Mouse (Mus musculus): ENCODE data around the gene Fam166a. TPM values are rescaled to one million over a fixed set of nuclear protein-coding genes. Genes with fewer than 3 reads are reported as not detected.
"Not testable (repeated sequence)": the region's sequence is repeated elsewhere in the genome, so short reads cannot be mapped to it uniquely, and the experiment has no call there.

Gene Fam166a
- total RNA-seq, 2 experiments from 2014 or later = 0.59 TPM; not detected in 1

- peak; percentile 36 to 46 for DNase-seq (ENCODE audit: extremely low spot score in 1 of 2, low spot score in 1 of 2)
Measured at GRCm38 (mm10) chr2:25240723-25241437, 22.3 kb downstream of the Fam166a start.

DNA sequence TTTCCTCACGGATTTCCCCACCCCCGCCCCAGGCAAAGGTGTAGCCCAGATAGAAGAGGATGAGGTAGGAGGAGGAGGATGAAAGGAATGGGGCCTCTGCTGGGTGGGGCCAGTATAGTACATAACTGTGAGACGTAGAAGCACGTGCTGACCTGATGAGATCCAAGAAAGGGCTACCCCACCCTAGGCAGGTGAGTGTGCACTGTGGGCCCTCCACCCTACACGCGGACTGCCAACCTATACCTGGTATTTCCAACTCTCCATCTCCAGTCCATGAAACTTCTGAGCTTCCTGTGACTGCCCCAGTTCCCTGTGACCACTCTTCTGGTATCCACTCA lies 22.9 kb downstream of the Fam166a start:
- no peak for DNase-seq (ENCODE audit: extremely low spot score in 1 of 2, low spot score in 1 of 2)

DNA sequence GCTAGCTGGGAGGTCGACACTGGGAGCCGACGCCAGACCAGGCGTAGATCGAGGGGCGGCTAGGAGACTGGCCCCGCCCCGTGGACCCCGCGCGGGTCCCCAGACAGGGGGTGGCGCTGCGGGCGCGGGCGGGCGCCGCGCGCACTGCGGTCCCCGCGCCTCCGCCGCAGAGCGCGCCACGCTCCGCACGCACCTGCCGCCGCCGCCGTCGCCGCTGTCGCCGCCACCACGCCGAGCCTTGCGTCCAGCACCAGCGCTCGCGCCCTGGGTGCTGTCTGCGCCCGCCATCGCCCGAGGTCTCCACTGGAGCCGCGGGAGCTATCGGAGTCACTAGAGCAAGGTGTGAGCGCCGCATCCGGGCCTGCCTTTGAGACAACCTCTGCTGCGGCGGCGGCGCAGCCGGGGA lies 23.6 kb downstream of the Fam166a start, which contains the start of the genes Rnf208 and Cysrt1:
TSS of gene Rnf208 (plus strand) at position 155 of the 406 bp plus-strand sequence.
TSS of gene Cysrt1 (minus strand) at position 352 of the 406 bp plus-strand sequence.
- peak in 1 of 2 experiments; percentile 44 for DNase-seq (ENCODE audit: extremely low spot score in 1 of 2, low spot score in 1 of 2)

GRCm38 (mm10) chr2:25243342-25243741 lies 24.8 kb downstream of the Fam166a start:
- no peak for DNase-seq (ENCODE audit: extremely low spot score in 1 of 2, low spot score in 1 of 2)

DNA sequence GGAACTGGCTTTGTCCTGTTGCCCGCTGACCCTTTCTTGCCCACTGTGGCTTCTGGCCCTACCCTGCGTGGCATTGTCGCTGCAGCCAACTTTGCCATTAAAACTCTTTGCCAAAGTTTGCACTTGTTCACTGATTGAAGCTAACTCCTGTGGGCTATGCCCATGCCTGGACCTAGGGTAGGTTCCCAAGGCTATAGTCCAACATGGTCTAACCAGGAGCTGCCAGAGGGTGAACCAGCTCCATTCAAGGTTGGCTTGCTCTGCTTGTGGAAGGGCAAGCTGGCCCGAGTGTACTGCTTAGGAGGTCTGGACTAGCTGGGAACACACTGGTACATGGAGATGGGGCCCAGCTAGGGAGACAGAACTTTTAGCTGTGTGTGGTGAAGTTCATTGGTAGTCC lies 25.6 kb downstream of the Fam166a start:
- DNase-seq (ENCODE audit: extremely low spot score in 1 of 2, low spot score in 1 of 2) = no peak

DNA sequence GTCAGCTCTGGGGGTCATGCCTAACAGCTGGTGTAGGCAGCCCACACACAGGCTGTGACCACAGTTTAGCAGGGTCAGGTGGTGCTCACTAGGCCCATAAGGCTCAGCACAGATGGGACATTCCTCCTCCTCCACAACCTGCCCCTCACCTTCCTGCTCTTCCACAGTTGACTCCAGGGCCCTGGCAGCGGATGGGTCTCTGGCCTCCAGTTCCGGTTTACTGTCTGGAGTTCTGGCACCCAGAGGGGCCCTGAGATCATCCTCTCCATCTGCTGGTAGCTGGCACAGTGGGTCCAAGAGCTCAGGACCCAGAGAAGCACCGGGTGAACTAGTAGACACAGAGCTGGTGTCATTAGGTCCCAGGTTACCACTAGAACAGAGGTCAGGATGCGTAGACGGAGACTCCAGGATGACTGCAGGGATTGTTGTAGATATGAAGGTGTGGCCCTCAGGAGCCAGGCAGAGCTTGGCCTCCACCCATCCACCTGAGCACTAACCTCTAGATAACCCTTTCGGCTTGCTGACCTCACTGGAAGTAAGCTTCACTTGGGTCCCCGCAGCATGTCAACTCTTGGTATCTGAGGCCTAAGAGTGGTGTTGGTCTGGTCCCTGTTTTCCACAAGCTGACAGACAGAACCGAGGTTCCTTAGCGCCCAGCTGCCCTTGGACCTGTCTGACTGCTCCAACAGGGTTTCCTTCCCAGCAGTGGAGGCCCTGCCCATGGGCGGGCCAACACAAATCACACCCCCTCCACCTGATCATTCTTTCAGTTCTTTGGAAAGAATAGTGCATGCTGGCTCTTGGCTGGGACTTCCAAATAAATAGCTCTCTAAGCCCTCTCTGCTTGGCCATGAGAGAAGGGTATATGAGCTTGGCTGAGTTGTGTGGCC lies 27.9 kb downstream of the Fam166a start, which contains the start of gene AL732309.1:
TSS of gene AL732309.1 (minus strand) at position 681 of the 890 bp plus-strand sequence.
- no peak for DNase-seq (ENCODE audit: extremely low spot score in 1 of 2, low spot score in 1 of 2)

DNA sequence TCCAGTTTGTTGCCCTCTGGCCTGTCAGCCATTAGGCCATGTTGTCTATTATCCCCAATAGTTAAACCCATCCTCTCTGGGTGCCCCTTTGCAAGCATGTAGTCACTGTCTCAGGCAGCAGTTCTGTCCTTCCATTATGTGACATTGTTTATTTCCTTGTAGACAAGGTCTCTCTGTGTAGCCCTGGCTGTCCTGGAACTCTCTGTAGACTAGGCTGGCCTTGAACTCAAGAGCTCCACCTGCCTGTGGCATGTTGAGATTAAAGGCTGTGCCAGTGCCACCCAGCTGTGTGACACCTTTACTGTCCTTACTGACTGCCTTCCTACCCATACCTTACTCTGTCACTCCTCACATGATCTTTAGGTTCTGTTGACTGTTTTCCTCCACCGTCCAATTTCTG lies 33.8 kb downstream of the Fam166a start:
- no peak for DNase-seq (ENCODE audit: extremely low spot score in 1 of 2, low spot score in 1 of 2)

- peak; percentile 84 to 90 for DNase-seq (ENCODE audit: extremely low spot score in 1 of 2, low spot score in 1 of 2)
Measured at GRCm38 (mm10) chr2:25255284-25255779, 36.8 kb downstream of the Fam166a start, which contains the start of gene Tmem203. Tmem203 (plus strand) TSS chr2:25255439.

GRCm38 (mm10) chr2:25256443-25257109 lies 38.0 kb downstream of the Fam166a start:
- peak in 1 of 2 experiments; percentile 48 for DNase-seq (ENCODE audit: extremely low spot score in 1 of 2, low spot score in 1 of 2)

GRCm38 (mm10) chr2:25257250-25257649 lies 38.7 kb downstream of the Fam166a start:
- DNase-seq (ENCODE audit: extremely low spot score in 1 of 2, low spot score in 1 of 2) = not testable (repeated sequence)

DNA sequence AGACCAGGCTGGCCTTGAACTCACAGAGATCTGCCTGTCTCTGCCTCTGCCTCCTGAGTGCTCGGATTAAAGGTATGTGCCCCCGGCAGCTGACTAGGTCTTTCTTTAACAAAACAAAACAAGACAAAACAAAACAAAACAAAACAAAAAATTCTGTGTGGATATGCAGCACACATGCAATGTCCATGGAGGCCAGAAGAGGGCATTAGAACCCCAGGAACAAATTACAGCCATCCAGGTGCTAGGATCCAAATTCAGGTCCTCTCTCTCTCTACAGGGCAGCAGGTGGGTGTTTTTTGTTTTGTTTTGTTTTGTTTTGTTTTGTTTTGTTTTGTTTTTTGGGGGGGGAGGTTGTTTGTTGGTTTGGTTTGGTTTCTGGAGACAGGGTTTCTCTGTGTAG lies 40.3 kb downstream of the Fam166a start:
- DNase-seq (ENCODE audit: extremely low spot score in 1 of 2, low spot score in 1 of 2) = no peak

GRCm38 (mm10) chr2:25261870-25262269 lies 43.3 kb downstream of the Fam166a start:
- no peak for DNase-seq (ENCODE audit: extremely low spot score in 1 of 2, low spot score in 1 of 2)

GRCm38 (mm10) chr2:25262291-25262767 lies 43.8 kb downstream of the Fam166a start, which contains the start of gene Tprn:
Tprn (plus strand) TSS chr2:25262618.
- peak; percentile 68 to 78 for DNase-seq (ENCODE audit: extremely low spot score in 1 of 2, low spot score in 1 of 2)

DNA sequence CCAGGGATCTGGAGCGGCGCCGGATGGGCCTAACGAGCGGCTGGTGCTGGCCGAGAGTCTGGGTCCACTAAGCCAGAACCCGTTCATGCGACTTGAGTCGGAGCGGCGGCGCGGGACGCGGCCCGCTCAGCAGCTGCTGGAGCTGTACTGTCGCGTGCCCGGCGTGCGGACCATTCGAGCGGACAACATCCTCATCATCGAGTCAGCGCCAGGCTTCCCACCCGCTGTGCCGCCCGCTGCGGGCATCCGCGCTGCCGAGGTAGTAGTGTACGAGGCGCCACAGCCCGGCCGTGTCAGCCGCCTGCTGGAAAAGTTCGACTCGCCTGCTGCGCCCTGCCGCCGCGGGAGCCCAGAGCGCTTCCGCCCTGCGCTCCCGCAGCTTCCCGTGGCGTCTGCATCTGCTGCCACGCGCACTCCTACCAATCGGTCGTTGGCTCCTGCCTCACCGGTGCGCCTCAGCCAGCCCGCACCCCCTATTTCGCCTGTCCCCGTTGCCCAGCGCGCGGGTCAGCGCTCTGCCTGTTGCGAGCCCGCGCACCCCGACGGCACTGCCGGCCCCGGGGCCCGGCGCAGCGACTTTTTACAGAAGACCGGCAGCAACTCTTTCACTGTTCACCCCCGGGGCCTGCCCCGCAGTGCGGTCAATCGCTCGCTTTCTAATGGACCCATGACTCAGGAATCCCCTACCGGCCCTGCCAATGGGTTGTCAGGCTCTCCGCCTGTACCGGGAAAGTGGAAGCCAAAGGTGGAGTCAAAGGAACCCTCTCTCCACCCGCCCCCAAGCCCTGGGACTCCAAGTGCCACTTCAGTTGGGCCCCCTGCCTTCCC lies 44.5 kb downstream of the Fam166a start:
- DNase-seq (ENCODE audit: extremely low spot score in 1 of 2, low spot score in 1 of 2) = no peak

DNA sequence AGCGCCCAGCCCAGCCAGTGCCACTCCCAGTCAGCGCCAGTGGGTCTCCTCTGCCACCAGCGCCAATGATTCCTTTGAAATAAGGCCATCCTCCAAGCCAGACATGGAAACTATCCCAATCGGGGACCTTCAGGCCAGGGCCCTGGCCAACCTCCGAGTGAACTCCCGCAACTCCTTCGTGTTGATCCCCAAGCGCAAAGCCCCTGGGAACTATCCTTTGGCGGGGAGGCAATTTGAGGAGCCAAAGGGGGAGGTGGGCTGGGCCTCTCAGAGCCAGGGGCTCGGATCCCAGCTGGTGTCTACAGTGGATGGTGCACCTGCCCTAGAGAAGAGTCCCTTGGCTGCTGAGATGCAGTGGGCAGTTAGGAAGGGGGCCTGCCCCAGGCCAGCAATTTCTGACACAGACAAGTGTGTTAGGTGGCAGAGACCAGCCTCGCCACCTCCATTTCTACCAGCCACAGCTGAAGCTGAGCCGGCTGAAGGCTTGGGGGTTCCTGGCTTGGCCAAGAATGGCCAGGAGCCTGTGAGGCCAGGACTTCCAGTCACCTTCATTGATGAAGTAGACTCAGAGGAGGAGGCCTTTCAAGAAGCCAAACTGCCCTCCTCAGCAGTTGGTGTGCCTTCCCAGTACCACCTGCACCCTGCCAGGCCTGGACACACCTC lies 45.2 kb downstream of the Fam166a start:
- DNase-seq (ENCODE audit: extremely low spot score in 1 of 2, low spot score in 1 of 2) = no peak

DNA sequence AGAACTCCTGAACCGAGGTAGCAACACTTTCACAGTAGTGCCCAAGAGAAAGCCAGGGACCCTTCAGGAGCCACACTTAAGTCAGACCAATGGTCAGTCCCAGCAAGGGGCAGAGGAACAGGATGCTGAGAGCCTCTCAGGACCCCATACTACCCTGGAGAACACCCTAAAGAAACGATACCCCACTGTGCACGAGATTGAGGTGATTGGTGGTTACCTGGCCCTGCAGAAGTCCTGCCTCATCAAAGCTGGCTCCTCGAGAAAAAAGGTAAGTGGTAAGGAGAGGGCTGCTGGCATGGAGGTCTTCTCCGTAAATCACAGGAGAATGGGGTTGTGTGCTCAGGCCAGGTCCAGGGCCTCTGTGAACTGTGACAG lies 45.7 kb downstream of the Fam166a start:
- no peak for DNase-seq (ENCODE audit: extremely low spot score in 1 of 2, low spot score in 1 of 2)

DNA sequence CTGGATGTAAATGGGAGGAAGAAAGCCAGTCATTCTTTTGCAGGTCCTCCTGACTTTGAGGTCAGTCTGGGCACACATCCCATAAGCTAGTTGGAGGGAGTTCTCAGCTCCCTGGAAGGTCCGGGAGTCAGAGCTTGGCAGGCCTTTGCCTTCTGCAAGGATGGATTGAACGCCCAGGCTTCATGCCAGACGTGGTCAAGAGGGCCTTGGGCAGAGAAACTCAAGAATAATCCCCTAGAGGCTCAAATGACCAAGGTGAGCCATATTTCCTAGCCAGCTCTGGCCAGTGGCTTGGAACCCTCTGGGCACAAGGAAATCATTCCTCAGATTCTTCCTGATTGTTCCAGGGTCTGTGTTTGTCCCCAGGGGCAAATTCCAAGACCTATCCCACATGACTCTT lies 46.3 kb downstream of the Fam166a start:
- DNase-seq (ENCODE audit: extremely low spot score in 1 of 2, low spot score in 1 of 2) = no peak

GRCm38 (mm10) chr2:25265897-25266656 lies 47.5 kb downstream of the Fam166a start:
- DNase-seq (ENCODE audit: extremely low spot score in 1 of 2, low spot score in 1 of 2) = no peak

Measured in layer of hippocampus, postnatal 25 days (tissue).